ENCODE assay signal across 8 mouse cellular contexts in genomic region chr10:81192270-81192967, GRCm38 (mm10). TPM values are rescaled to one million over a fixed set of nuclear protein-coding genes. Genes with fewer than 3 reads are reported as not detected.
DNase-seq lines count a peak whose midpoint lies in the region; ATAC-seq lines count a peak whose summit lies in the region.

No protein-coding gene starts in this region.

- peaks cover 19% of the 10 kb centered on the region for H3K4me1 ChIP-seq in hindbrain, embryonic 16.5 days (ENCODE audit: control insufficient read depth, insufficient read depth, low read depth, low read length)

- H3K4me3 ChIP-seq in hindbrain, embryonic 16.5 days (ENCODE audit: low read length) = peak overlapping the region; percentile 63

- H3K27me3 ChIP-seq in hindbrain, embryonic 16.5 days (replicated peaks; ENCODE audit: control insufficient read depth, insufficient read depth, low read length) = peaks cover 14% of the 10 kb centered on the region

- H3K9me3 ChIP-seq in hindbrain, embryonic 16.5 days (ENCODE audit: control insufficient read depth, low read length) = no peaks in the 10 kb centered on the region

- H3K27ac ChIP-seq in hindbrain, embryonic 16.5 days (ENCODE audit: low read depth, low read length) = peak overlapping the region; percentile 98

- ATAC-seq in hindbrain, embryonic 16.5 days = peak; percentile 90

- peak overlapping the region; percentile 75 for H3K4me2 ChIP-seq in hindbrain, embryonic 16.5 days (ENCODE audit: low read length)

- peak; percentile 89 for DNase-seq in R1 (ENCODE audit: low read depth, low spot score)
- DNase-seq in cerebellum, postnatal 10 days = peak; percentile 88 to 91
- peak; percentile 88 to 90 for DNase-seq in frontal cortex, postnatal 36 days (ENCODE audit: low spot score in 2 of 2)
- peak; percentile 76 to 91 for DNase-seq in left cerebral cortex, adult 18-20 months (ENCODE audit: low spot score in 2 of 2)
- peak; percentile 84 for DNase-seq in lung, postnatal 36 days
- DNase-seq in right cerebral cortex, adult 2 months (ENCODE audit: low spot score in 2 of 2) = peak; percentile 84 to 87
- peak; percentile 79 for DNase-seq in urinary bladder, postnatal 14 days (ENCODE audit: low spot score)

- WGBS in hindbrain, embryonic 16.5 days = under 1% methylated on average over 68 of the region's 93 CpGs

- H3K9ac ChIP-seq in hindbrain, embryonic 16.5 days (ENCODE audit: low read depth, low read length) = peak overlapping the region; percentile 85

- peaks cover 11% of the 10 kb centered on the region for H3K36me3 ChIP-seq in hindbrain, embryonic 16.5 days (ENCODE audit: control insufficient read depth, insufficient read depth, low read length)

RNA-seq across cellular contexts. Expression of gene 4930442H23Rik, which starts 8.8 kb away (rescaled TPM):
- not detected in 2 replicates for polyA plus RNA-seq in hindbrain, embryonic 16.5 days (2015; fragmentation: Nextera tagmentation; extraction: Ambion mirVana)
- not detected for total RNA-seq in left cerebral cortex, adult 18-20 months (2021)

RNA-seq across cellular contexts. Expression of gene Nmrk2, which starts 9.4 kb away (rescaled TPM):
- 0.09 and 0.24 TPM in 2 replicates for polyA plus RNA-seq in hindbrain, embryonic 16.5 days (2015; fragmentation: Nextera tagmentation; extraction: Ambion mirVana)
- not detected for total RNA-seq in left cerebral cortex, adult 18-20 months (2021)

RNA-seq across cellular contexts. Expression of gene Dapk3, which starts 9.6 kb away (rescaled TPM):
- polyA plus RNA-seq in hindbrain, embryonic 16.5 days (2015; fragmentation: Nextera tagmentation; extraction: Ambion mirVana) = 49.0 and 58.7 TPM in 2 replicates
- total RNA-seq in left cerebral cortex, adult 18-20 months (2021) = 10 to 100 TPM; 77.4 to 80.3 TPM

RNA-seq across cellular contexts. Expression of gene Eef2, which starts 16.0 kb away (rescaled TPM):
- 525 and 551 TPM in 2 replicates for polyA plus RNA-seq in hindbrain, embryonic 16.5 days (2015; fragmentation: Nextera tagmentation; extraction: Ambion mirVana)
- 100 to 1,000 TPM; 899 to 919 TPM for total RNA-seq in left cerebral cortex, adult 18-20 months (2021)

RNA-seq across cellular contexts. Expression of gene Pias4, which starts 24.7 kb away (rescaled TPM):
- 47.1 and 56.9 TPM in 2 replicates for polyA plus RNA-seq in hindbrain, embryonic 16.5 days (2015; fragmentation: Nextera tagmentation; extraction: Ambion mirVana)
- 10 to 100 TPM; 27.8 to 28.8 TPM for total RNA-seq in left cerebral cortex, adult 18-20 months (2021)

Comparison
In these comparisons a context has a peak if more than half of its experiments do, and no peak if none do; other contexts are left out.
1. Peak in every context shown above with its lines: DNase-seq, ATAC-seq, H3K4me3 ChIP-seq and H3K27ac ChIP-seq.